Mouse (Mus musculus) CD4-positive, CD25-positive, alpha-beta regulatory T cell, adult 2 months (primary cell): ENCODE measurements around the gene Ankrd11.

Experiments
- DNase-seq: peaks from one replicate; pipeline ENCODE4 v3.0.0-alpha.2; 2012; ENCODE audit warnings: low read depth, low spot score

Gene Ankrd11

DNA sequence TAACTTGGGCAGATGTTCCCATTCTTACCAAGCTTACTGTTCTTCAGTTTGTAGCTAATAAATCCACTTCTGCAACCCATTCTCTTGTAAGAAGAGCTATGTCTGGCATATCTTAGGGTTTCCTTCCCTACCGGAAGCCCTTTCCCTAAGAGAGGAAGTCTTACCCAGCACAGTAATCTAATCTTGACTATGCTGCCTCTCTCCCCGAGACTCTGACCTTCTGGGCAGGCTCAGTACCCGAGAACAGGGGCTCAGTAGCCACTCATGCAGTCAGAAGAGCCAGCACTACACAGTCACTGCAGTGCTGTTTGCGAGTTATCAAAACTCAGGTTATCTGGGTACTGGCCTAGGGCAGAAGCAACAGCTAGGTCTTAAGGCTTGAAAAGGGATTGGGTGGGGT lies 144.1 kb downstream of the Ankrd11 start:
- no peak for DNase-seq

DNA sequence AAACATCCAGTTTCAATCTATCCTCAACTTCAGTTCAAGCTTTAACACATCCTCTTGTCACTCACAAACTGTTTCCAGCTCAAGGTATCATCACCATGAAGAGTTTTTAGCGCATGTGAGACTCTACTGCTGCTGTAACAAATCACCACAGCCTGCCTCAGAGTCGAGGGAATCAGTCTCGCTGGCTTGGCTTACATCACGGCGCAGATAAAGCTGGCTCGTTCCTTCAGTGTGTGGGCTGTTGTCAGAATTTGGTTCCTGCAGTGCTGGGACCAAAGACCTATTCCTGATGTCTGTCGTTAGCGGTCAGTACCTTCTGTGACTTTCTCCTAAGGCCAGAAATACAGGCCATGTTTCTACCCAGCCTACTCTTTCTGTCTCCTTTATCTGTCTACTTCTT lies 144.9 kb downstream of the Ankrd11 start:
- no peak for DNase-seq

- DNase-seq: no peak
These were observed 145.8 kb downstream of the Ankrd11 start for GRCm38 (mm10) chr8:122896317-122896716.

- DNase-seq: no peak
These were observed 148.6 kb downstream of the Ankrd11 start for GRCm38 (mm10) chr8:122893451-122893850.

DNA sequence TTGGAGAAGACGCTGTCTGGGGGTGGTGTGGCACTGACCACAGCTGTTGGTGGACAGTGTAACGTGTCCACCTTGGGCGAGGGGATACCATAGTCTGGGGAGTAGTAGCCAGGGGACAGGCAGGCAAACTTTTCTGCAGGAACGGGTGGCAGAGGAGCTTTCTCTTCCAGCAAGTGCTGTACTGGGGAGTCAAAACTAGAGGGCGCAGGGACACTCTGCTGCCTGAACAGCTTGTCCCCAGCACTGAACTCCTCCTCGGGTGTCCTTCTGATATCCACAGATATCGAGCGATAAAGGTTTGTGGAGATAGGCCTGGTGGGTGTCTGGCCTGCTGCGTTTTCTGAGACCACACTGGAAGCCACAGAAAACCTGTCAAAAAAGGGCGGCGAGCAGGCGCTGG lies 150.6 kb downstream of the Ankrd11 start:
- DNase-seq: no peak

DNA sequence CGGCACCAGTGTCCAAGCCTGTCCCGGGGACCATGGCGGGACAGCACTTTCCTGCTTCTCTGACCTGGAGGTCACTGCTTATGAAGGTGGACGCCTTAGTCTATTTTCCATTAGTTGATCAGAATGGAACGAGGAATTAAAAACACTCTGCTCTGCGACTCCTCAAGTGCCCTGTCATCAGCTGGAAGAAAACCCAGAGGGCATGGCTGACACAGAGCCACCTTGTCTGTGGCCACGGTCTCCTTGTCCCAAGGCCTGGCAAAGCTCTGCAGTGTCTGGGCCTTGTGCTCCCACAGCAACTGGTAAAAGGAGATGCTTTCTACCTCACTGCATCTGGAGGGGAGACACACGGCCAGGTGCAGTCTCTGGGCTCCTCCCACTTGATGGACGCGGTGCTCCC lies 158.4 kb downstream of the Ankrd11 start:
- DNase-seq: no peak

- DNase-seq: no peak
These were observed 161.8 kb downstream of the Ankrd11 start for GRCm38 (mm10) chr8:122880302-122880701.

- DNase-seq: no peak
These were observed 163.8 kb downstream of the Ankrd11 start for GRCm38 (mm10) chr8:122878231-122878630.

- DNase-seq: no peak
These were observed 166.9 kb downstream of the Ankrd11 start for GRCm38 (mm10) chr8:122875186-122875585.

DNA sequence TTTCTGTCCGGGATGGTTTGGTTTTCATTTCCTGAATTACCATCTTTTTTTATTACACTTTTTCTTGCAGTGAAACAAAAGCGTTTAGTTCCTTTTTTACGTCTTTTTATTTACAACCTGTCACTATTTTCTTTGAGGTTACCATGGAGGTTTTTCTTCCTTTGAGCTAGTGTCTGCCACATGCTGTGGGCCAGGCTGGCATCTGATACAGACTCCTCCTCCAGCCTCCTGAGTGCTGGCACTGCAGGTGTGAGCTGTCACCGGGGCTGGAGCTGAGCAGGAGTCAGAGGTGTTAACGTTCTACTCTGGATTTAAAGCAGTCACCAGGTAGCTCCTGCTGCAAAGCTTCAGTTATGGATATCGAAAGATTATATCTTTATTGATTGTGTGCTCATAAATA lies 168.9 kb downstream of the Ankrd11 start:
- DNase-seq: peak; percentile 26

DNA sequence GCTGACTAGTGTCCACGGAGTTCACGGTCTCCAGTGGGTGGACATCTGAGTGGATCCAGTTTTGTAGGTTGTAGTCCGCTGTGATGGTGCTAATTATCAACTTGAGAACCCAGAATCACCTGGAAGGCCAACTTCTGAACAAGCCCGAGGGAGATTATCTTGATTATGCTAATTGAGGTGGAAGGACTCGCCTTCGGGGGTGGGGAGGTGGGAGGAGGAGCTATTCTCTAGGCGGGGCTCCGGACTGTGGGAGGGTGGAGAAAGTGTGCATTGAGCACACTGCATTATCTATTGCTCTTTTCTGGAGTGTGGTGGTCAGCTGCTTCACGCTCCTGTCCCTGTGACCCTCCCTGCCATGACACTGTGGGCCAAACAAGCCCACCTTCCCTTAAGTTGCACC lies 170.4 kb downstream of the Ankrd11 start:
- DNase-seq: peak; percentile 30

- DNase-seq: peak; percentile 84
These were observed 171.7 kb downstream of the Ankrd11 start for GRCm38 (mm10) chr8:122870377-122870863.

GRCm38 (mm10) chr8:122867982-122868381 lies 174.1 kb downstream of the Ankrd11 start:
- no peak for DNase-seq

- peak; percentile 55 for DNase-seq
These were observed 175.8 kb downstream of the Ankrd11 start for GRCm38 (mm10) chr8:122866231-122866630.

GRCm38 (mm10) chr8:122865441-122865840 lies 176.6 kb downstream of the Ankrd11 start:
- peak; percentile 59 for DNase-seq

- DNase-seq: peak; percentile 41
These were observed 177.4 kb downstream of the Ankrd11 start for GRCm38 (mm10) chr8:122864719-122865129.

DNA sequence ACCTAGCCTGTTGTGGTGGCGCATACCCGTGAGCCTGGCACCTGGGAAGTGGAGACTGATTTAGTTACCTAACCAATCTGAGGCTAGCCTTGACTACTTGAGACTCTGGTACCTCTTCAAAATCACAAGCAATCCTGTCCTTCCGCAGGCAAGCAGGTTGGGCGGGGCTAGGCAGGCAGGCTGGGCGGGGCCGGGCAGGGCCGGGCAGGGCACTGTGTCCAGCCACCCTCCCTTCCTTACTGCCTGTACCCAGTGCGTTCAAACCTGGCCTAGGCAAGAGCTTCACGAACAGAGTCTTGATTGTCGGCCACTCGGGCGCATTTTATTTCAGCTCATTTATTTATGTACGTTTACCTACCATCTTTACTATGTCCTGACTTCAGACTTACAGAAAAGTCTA lies 182.2 kb downstream of the Ankrd11 start:
- no peak for DNase-seq

GRCm38 (mm10) chr8:122856288-122856687 lies 185.8 kb downstream of the Ankrd11 start:
- DNase-seq: no peak

- DNase-seq: no peak
These were observed 187.0 kb downstream of the Ankrd11 start for GRCm38 (mm10) chr8:122855123-122855522.

DNA sequence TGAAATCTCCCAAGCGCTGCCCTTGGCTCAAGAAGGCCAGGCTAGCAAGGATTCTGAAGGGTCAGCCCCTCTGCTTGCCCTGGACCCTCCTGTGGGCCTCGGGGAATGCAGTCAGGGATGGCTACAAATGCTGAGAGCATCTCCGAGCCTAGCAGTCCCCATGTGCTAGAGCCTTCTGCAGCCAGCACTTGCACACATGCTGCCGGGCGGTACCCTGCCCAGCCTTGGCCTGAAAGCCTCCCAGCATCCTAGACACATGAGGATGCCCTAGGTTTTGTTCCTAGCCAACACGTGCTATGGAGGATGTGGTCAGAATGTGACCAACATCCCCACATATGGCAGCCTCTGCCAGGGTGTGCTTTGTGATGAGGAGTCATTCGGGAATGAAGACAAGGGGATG lies 187.7 kb downstream of the Ankrd11 start:
- no peak for DNase-seq

GRCm38 (mm10) chr8:122853340-122853771 lies 188.7 kb downstream of the Ankrd11 start:
- DNase-seq: no peak

DNA sequence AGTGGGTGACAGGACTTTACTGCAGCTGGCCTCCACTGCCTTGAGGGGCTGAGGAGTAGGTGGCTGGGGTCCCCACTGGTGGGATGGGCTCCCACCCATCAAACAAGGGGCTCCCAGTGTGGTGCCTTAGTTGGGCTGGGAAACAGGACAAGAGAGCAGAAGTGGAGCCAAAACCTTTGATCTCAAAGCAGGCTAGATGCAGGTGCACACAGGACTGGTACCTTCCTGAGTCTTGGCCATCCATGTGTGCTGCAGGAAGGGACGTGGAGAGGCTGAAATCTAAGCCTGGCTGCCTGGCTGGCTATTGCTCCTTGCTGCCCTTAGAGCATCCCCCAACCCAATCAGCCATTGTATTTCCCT lies 189.6 kb downstream of the Ankrd11 start:
- DNase-seq: no peak

DNA sequence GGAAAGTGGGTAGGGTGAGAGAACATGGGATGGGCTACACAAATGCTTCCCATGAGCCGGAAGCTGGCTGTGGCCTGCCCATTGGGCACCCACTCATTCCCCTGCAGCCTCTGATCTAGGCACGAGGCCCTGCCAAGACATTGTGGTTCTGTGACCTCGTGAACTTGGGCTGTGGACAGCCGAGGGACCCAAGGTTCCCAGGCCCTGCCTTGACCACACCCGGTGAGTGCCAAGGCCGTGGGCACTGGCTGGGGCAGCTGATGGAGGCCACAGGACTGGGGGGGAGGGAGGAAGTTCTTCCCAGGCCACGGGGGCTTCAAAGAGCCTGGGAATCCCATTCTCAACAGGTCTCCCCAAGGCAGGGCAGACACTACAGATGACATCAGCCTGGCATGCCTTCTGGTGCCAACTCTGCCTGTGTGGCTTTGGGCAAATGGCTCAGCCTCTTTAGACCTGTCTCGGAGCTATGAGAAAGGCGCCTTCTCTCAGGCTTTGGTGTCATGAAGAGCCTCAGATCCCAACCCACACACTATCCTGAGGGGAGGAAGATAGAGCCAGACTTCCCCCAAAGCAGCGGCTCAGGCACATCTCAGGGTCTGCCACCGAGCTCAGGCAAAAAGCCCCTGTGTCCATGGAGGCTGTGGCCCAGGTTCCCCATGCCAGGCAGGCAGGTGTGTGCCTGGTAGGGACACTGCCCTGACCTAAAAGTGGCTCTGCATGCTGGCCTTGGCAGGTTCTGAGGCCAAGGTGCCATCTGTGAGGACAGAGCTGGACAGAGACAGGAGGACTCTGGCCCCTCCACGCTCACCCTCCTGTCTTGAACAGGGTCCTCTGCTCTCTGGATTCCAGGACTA lies 190.2 kb downstream of the Ankrd11 start:
- no peak for DNase-seq
